Mouse (Mus musculus) G1E (cell line): ENCODE results near the gene Marc2. TPM values are rescaled to one million over a fixed set of nuclear protein-coding genes. Genes with fewer than 3 reads are reported as not detected.

Source experiments
- ATAC-seq: 2 replicates; pipeline ENCODE4 v1.8.0; 2016; ENCODE audit warnings: mild to moderate bottlenecking; ENCODE audit not compliant: insufficient number of reproducible peaks, poor library complexity, low FRiP score, severe bottlenecking; ENCODE audit errors: extremely low read depth
- DNase-seq: peaks from one replicate; pipeline ENCODE4 v3.0.0; 2012; ENCODE audit warnings: low spot score
- H3K27me3 ChIP-seq: 2 replicates; pipeline ENCODE4 v1.6.1; 2012; ENCODE audit warnings: mild to moderate bottlenecking, low read length, inconsistent platforms; ENCODE audit not compliant: insufficient read depth
- H3K36me3 ChIP-seq: replicated peaks from 2 replicates; pipeline ENCODE3; 2012; ENCODE audit warnings: mild to moderate bottlenecking, inconsistent platforms
- H3K4me1 ChIP-seq: 2 replicates; pipeline ENCODE4 v1.6.1; 2012; ENCODE audit warnings: low read depth, low read length, inconsistent platforms, mixed read lengths; ENCODE audit not compliant: insufficient read depth
- H3K4me3 ChIP-seq: 2 replicates; pipeline ENCODE4 v1.5.1; 2012; ENCODE audit warnings: low read depth, mild to moderate bottlenecking, inconsistent platforms, low read length, moderate library complexity, mixed read lengths
- H3K9me3 ChIP-seq: replicated peaks from 2 replicates; pipeline ENCODE4 v1.6.1; 2012; ENCODE audit warnings: inconsistent platforms
- CTCF ChIP-seq: IDR thresholded peaks from 2 replicates; pipeline ENCODE4 v1.5.1; 2012; ENCODE audit warnings: low read depth, low read length, inconsistent platforms, mixed read lengths
- GATA1 ChIP-seq: IDR thresholded peaks from 2 replicates; pipeline ENCODE4 v1.6.1; 2012; ENCODE audit warnings: borderline replicate concordance, low read length, inconsistent platforms, mixed read lengths
- GATA2 ChIP-seq: IDR thresholded peaks from 2 replicates; pipeline ENCODE4 v1.6.1; 2012; ENCODE audit warnings: low read depth, low read length, inconsistent platforms, borderline replicate concordance
- POLR2AphosphoS5 ChIP-seq: IDR thresholded peaks from 2 replicates; pipeline ENCODE4 v1.6.1; 2012; ENCODE audit warnings: low read depth, low read length, inconsistent platforms; ENCODE audit not compliant: insufficient replicate concordance
- TAL1 ChIP-seq: conservative IDR thresholded peaks from 2 replicates; pipeline ENCODE4 v1.6.1; 2012; ENCODE audit warnings: low read depth, low read length, inconsistent platforms, mixed read lengths
- polyA plus RNA-seq: library from polyadenylated mRNA; stranded (reverse); fragments of >175 nt; gene quantifications from 2 replicates; pipeline ENCODE4 v1.2.3, GENCODE M21; 2012
- total RNA-seq, 2 experiments: library from RNA; stranded (forward) in 1 of 2; stranded (reverse) in 1 of 2; fragments of 200-1000 nt in 1 of 2; fragments of >200 nt in 1 of 2; fragmentation: Nextera tagmentation in 1 of 2; gene quantifications; 2 replicates each; pipeline ENCODE4 v1.2.3; 2014 to 2017

The Marc2 gene
- total and polyA plus RNA-seq, 3 experiments = 39.8 to 62.0 (median 53.5) TPM

- DNase-seq = no peak
- no peaks in the 10 kb centered on the region for H3K4me1 ChIP-seq
- H3K4me3 ChIP-seq = no peak overlapping the region
- no peaks in the 10 kb centered on the region for H3K9me3 ChIP-seq
- no peak for TF ChIP-seq GATA2
- no peak for TF ChIP-seq CTCF
- TF ChIP-seq TAL1 = no peak
- no peak for TF ChIP-seq GATA1
- TF ChIP-seq POLR2AphosphoS5 = no peak
- no peaks in the 10 kb centered on the region for H3K27me3 ChIP-seq
- ATAC-seq = no peak
- H3K36me3 ChIP-seq = peaks cover 76% of the 10 kb centered on the region
These were observed 28.5 kb downstream of the Marc2 start for GRCm38 (mm10) chr1:184817768-184818167.

- Histone ChIP-seq H3K4me1 (0 out of 2 replicates have a peak, but pooled peaks cover 4% of the 10 kb centered on the region), H3K9me3 (no peaks in the 10 kb centered on the region), H3K27me3 (no peaks in the 10 kb centered on the region; the same call in 1 of the 2 replicates), H3K4me3 (no peak overlapping the region), H3K36me3 (peaks cover 32% of the 10 kb centered on the region)
- DNase-seq = no peak
- ATAC-seq = no peak
- TF ChIP-seq TAL1 = no peak
- TF ChIP-seq CTCF = no peak
- TF ChIP-seq GATA2 = no peak
- no peak for TF ChIP-seq GATA1
- TF ChIP-seq POLR2AphosphoS5 = no peak
These were observed 34.5 kb downstream of the Marc2 start for GRCm38 (mm10) chr1:184811716-184812250.

DNA sequence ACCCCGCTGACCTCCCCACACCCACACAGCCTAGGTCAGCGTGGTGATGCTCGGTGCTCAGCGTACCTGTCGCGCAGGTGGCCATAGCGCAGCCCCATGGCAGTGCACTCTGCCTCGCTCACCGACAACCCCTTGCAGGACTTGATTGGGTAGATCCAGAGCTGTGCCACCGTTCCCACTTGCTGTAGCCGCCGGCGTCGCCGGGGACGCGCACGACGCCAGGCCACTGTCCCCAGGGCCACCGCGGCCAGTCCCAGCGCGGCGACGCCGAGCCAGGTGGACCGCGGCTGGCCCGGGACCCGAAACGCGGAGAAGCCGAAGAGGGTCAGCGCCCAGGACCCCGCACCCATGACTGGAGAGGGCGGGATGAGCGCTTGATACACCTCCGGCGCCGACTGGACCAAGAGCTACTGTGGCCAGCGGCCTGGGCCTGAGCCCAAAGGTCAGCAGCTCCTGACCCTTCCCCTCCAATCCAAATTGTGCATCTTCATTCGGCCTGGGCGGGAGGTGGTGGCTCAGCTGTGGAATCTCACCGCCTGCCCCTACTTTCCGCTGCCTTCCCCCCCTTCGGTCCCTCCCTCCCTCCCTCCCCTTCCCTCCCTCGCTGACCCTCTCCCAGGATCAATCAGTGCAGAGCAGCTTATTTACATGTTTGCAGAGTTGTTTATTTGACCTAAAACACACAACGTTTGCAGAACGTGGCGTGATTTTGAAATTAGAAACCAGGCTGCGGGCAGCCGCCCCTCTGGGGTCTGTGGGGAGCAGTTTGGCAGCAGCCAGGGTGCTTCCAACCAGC, 35.3 kb downstream of the Marc2 start, which contains the start of gene Marc1:
Gene Marc1, minus strand, starts transcription at position 534 of the 796 bp plus-strand sequence.
- H3K27me3 ChIP-seq = no peaks in the 10 kb centered on the region; the same call in 1 of the 2 replicates
- peaks cover 27% of the 10 kb centered on the region for H3K36me3 ChIP-seq
- DNase-seq (no peak), ATAC-seq (no peak)
- no peak for TF ChIP-seq GATA2
- no peak for TF ChIP-seq CTCF
- TF ChIP-seq TAL1 = no peak
- no peak for TF ChIP-seq GATA1
- TF ChIP-seq POLR2AphosphoS5 = no peak
- H3K9me3 ChIP-seq = no peaks in the 10 kb centered on the region
- H3K4me1 ChIP-seq = 0 out of 2 replicates have a peak, but pooled peaks cover 4% of the 10 kb centered on the region
- no peak within 1 kb of the TSS for H3K4me3 ChIP-seq

DNA sequence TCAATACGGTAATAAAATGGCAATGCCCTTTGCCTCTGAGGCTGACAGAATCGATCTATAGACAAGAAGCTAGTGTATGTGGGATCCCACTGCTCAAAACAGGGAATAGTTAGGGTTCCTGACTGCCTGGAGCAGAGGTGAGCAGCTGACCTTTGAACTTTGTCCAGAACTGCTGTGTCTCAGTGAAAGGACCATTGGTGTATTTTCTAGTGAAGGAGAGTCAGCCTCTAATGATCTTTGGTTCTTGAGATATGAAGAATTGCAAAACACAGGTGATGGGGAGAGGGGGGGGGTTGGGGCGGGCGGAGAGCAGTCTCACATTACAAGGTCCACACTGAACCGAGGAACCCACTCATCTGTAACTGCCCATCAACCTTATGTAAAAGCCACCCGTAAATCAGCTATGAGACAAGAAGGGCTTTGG, 36.7 kb downstream of the Marc2 start:
- ATAC-seq (no peak), DNase-seq (no peak)
- 0 out of 2 replicates have a peak, but pooled peaks cover 4% of the 10 kb centered on the region for H3K4me1 ChIP-seq
- H3K36me3 ChIP-seq = peaks cover 21% of the 10 kb centered on the region
- TF ChIP-seq TAL1 (no peak), GATA2 (no peak), GATA1 (no peak), CTCF (no peak)
- no peak overlapping the region for H3K4me3 ChIP-seq
- H3K27me3 ChIP-seq = no peaks in the 10 kb centered on the region; the same call in 1 of the 2 replicates
- no peaks in the 10 kb centered on the region for H3K9me3 ChIP-seq

GRCm38 (mm10) chr1:184808418-184809012, 37.7 kb downstream of the Marc2 start:
- Histone ChIP-seq H3K36me3 (peaks cover 16% of the 10 kb centered on the region), H3K4me3 (no peak overlapping the region), H3K4me1 (0 out of 2 replicates have a peak, but pooled peaks cover 4% of the 10 kb centered on the region), H3K9me3 (no peaks in the 10 kb centered on the region), H3K27me3 (peaks cover 4% of the 10 kb centered on the region; the same call in 1 of the 2 replicates)
- ATAC-seq (no peak), DNase-seq (no peak)
- TF ChIP-seq CTCF (no peak), TAL1 (no peak), GATA1 (no peak)
